Mouse (Mus musculus): ENCODE results near the gene Apol7a. TPM values are rescaled to one million over a fixed set of nuclear protein-coding genes. Genes with fewer than 3 reads are reported as not detected.
"Not testable (repeated sequence)": the region's sequence is repeated elsewhere in the genome, so short reads cannot be mapped to it uniquely, and the experiment has no call there.

Gene Apol7a
- not detected for total RNA-seq (2021)
- long read RNA-seq, experiment 1 = 0 reads
- long read RNA-seq, experiment 2 = 0 reads

GRCm38 (mm10) chr15:77399027-77399426, at the start of gene Apol7a:
Gene Apol7a (minus strand): TSS chr15:77399110.
- DNase-seq = peak; percentile 25 to 63

GRCm38 (mm10) chr15:77447392-77447791, 48.5 kb upstream of the Apol7a start, which contains the start of gene Apol7b:
Gene Apol7b (minus strand): TSS chr15:77447492.
- not testable (repeated sequence) for DNase-seq

GRCm38 (mm10) chr15:77445668-77446067, 46.8 kb upstream of the Apol7a start:
- not testable (repeated sequence) for DNase-seq

GRCm38 (mm10) chr15:77444746-77445145, 45.8 kb upstream of the Apol7a start:
- peak in 1 of 2 experiments; percentile 8 for DNase-seq

GRCm38 (mm10) chr15:77428690-77429448, 30.0 kb upstream of the Apol7a start:
- DNase-seq = not testable (repeated sequence)

- DNase-seq = peak; percentile 25 to 35
Measured at GRCm38 (mm10) chr15:77422925-77423324, 24.0 kb upstream of the Apol7a start.

GRCm38 (mm10) chr15:77419657-77420056, 20.7 kb upstream of the Apol7a start:
- DNase-seq = not testable (repeated sequence)

GRCm38 (mm10) chr15:77416655-77417333, 17.9 kb upstream of the Apol7a start:
- not testable (repeated sequence) for DNase-seq

- not testable (repeated sequence) for DNase-seq
Measured at GRCm38 (mm10) chr15:77415653-77416052, 16.7 kb upstream of the Apol7a start.

- not testable (repeated sequence) for DNase-seq
Measured at GRCm38 (mm10) chr15:77412695-77413094, 13.8 kb upstream of the Apol7a start.

GRCm38 (mm10) chr15:77411035-77411434, 12.1 kb upstream of the Apol7a start, which contains the start of gene Apol9a:
Gene Apol9a (minus strand): TSS chr15:77411135.
- not testable (repeated sequence) for DNase-seq

- peak; percentile 22 to 29 for DNase-seq
Measured at GRCm38 (mm10) chr15:77406370-77406769, 7.5 kb upstream of the Apol7a start.

GRCm38 (mm10) chr15:77397450-77398132, 1.3 kb downstream of the Apol7a start:
- DNase-seq = peak; percentile 53

- not testable (repeated sequence) for DNase-seq
Measured at GRCm38 (mm10) chr15:77393832-77394231, 5.1 kb downstream of the Apol7a start.

GRCm38 (mm10) chr15:77387462-77387861, 11.4 kb downstream of the Apol7a start:
- DNase-seq = no peak

- DNase-seq = peak; percentile 70 to 81
Measured at GRCm38 (mm10) chr15:77384340-77385030, 14.4 kb downstream of the Apol7a start.

- DNase-seq = no peak
Measured at GRCm38 (mm10) chr15:77382880-77383279, 16.0 kb downstream of the Apol7a start.

- no peak for DNase-seq
Measured at GRCm38 (mm10) chr15:77382271-77382850, 16.5 kb downstream of the Apol7a start.

- no peak for DNase-seq
Measured at GRCm38 (mm10) chr15:77381481-77381880, 17.4 kb downstream of the Apol7a start.

GRCm38 (mm10) chr15:77379921-77380320, 19.0 kb downstream of the Apol7a start:
- no peak for DNase-seq

GRCm38 (mm10) chr15:77377419-77377818, 21.5 kb downstream of the Apol7a start:
- DNase-seq = no peak
